Mouse (Mus musculus) cerebellum, postnatal 4 days (tissue): ENCODE measurements around the gene Mex3d.
A peak's percentile ranks its signal among the peaks of the same experiment; 100 is the strongest.

Experiments used
- DNase-seq, 2 experiments: peaks; one replicate each; pipeline ENCODE4 v3.0.0; 2022; ENCODE audit warnings: low spot score in 2 of 2, mixed read lengths in 1 of 2

Gene Mex3d

GRCm38 (mm10) chr10:80412656-80413541, 25.4 kb upstream of the Mex3d start:
- peak; percentile 67 to 86 for DNase-seq

GRCm38 (mm10) chr10:80407924-80408323, 20.5 kb upstream of the Mex3d start:
- DNase-seq: no peak

GRCm38 (mm10) chr10:80406684-80407501, 19.4 kb upstream of the Mex3d start, which contains the start of gene Uqcr11:
Gene Uqcr11, minus strand, starts transcription at chr10:80406830.
- DNase-seq: peak; percentile 82 to 86

- no peak for DNase-seq
These were observed 18.2 kb upstream of the Mex3d start for GRCm38 (mm10) chr10:80405481-80406173.

- DNase-seq: no peak
These were observed 15.7 kb upstream of the Mex3d start for GRCm38 (mm10) chr10:80403044-80403692.

- no peak for DNase-seq
These were observed 13.3 kb upstream of the Mex3d start for GRCm38 (mm10) chr10:80400704-80401161.

- DNase-seq: no peak
These were observed 12.7 kb upstream of the Mex3d start for GRCm38 (mm10) chr10:80399973-80400703.

GRCm38 (mm10) chr10:80399191-80399972, 11.9 kb upstream of the Mex3d start, which contains the start of gene Mbd3:
Gene Mbd3, minus strand, starts transcription at chr10:80399550.
- peak; percentile 96 to 99 for DNase-seq

- peak; percentile 97 to 99 for DNase-seq
These were observed 11.3 kb upstream of the Mex3d start for GRCm38 (mm10) chr10:80398719-80399190.

GRCm38 (mm10) chr10:80398174-80398535, 10.7 kb upstream of the Mex3d start:
- DNase-seq: no peak

GRCm38 (mm10) chr10:80397524-80398173, 10.2 kb upstream of the Mex3d start:
- no peak for DNase-seq

- DNase-seq: no peak
These were observed 9.5 kb upstream of the Mex3d start for GRCm38 (mm10) chr10:80396822-80397523.

GRCm38 (mm10) chr10:80395025-80395627, 7.7 kb upstream of the Mex3d start:
- no peak for DNase-seq

GRCm38 (mm10) chr10:80392687-80393086, 5.2 kb upstream of the Mex3d start:
- DNase-seq: no peak

- no peak for DNase-seq
These were observed 3.2 kb upstream of the Mex3d start for GRCm38 (mm10) chr10:80390697-80391096.

- no peak for DNase-seq
These were observed 1.8 kb upstream of the Mex3d start for GRCm38 (mm10) chr10:80389185-80389708.

- no peak for DNase-seq
These were observed 1.3 kb upstream of the Mex3d start for GRCm38 (mm10) chr10:80388731-80389130.
